Mouse (Mus musculus) kidney, adult 2 months (tissue): ENCODE data around the gene Plekha7. TPM values are rescaled to one million over a fixed set of nuclear protein-coding genes. Genes with fewer than 3 reads are reported as not detected.
A peak's percentile ranks its signal among the peaks of the same experiment; 100 is the strongest.

Experiments used
- DNase-seq: peaks from one replicate; pipeline ENCODE4 v3.0.0; 2021
- H3K27ac ChIP-seq: fragments of 200-500 bp; 2 replicates; pipeline ENCODE4 v1.5.1; 2012; ENCODE audit warnings: low read depth, low read length, control low read depth, inconsistent platforms; ENCODE audit not compliant: insufficient read depth
- H3K27me3 ChIP-seq: fragments of 200-500 bp; replicated peaks from 2 replicates; pipeline ENCODE4 v1.6.1; 2012; ENCODE audit warnings: mild to moderate bottlenecking, moderate library complexity, low read length, inconsistent platforms; ENCODE audit not compliant: control insufficient read depth, insufficient read depth
- H3K36me3 ChIP-seq: fragments of 200-500 bp; 2 replicates; pipeline ENCODE4 v1.6.1; 2012; ENCODE audit warnings: mild to moderate bottlenecking, moderate library complexity, low read length, inconsistent platforms; ENCODE audit not compliant: control insufficient read depth, insufficient read depth
- H3K4me1 ChIP-seq: fragments of 200-500 bp; 2 replicates; pipeline ENCODE4 v1.6.1; 2011; ENCODE audit warnings: low read length; ENCODE audit not compliant: control insufficient read depth, insufficient read depth
- H3K4me3 ChIP-seq: fragments of 200-500 bp; 2 replicates; pipeline ENCODE4 v1.5.1; 2011; ENCODE audit warnings: mild to moderate bottlenecking, low read depth, low read length, control low read depth; ENCODE audit not compliant: insufficient read depth
- CTCF ChIP-seq: fragments of 200-500 bp; conservative IDR thresholded peaks from 2 replicates; pipeline ENCODE4 v1.5.1; 2011; ENCODE audit warnings: low read depth, mild to moderate bottlenecking, control low read depth, low read length, moderate library complexity, mixed read lengths; ENCODE audit not compliant: insufficient read depth, insufficient read length
- POLR2A ChIP-seq: fragments of 200-500 bp; IDR thresholded peaks from one replicate; pipeline ENCODE4 v1.6.1; 2011; ENCODE audit warnings: low read depth, low read length, control low read depth
- WGBS: fragments of 180-500 bp; shearing (Covaris S2); methylation state at CpG from one replicate; pipeline ENCODE4 v1.1.7; 2018; 5-methylcytosine and 5-hydroxymethylcytosine counted together
- polyA plus RNA-seq: library from polyadenylated mRNA; depleted of rRNA; stranded (reverse); fragments of >200 nt; gene quantifications from 2 replicates; pipeline ENCODE4 v1.2.3, GENCODE M21; 2012

Gene Plekha7
- polyA plus RNA-seq, 1 experiment: 29.5 TPM

- H3K27me3 ChIP-seq: no peaks in the 10 kb centered on the region
- H3K27ac ChIP-seq: no peak overlapping the region
- no peak overlapping the region for H3K4me3 ChIP-seq
- peaks cover 18% of the 10 kb centered on the region; the same call in 1 of the 2 replicates for H3K4me1 ChIP-seq
- no peaks in the 10 kb centered on the region for H3K36me3 ChIP-seq
- no peak for DNase-seq
- 49% methylated on average over 7 of the region's 7 CpGs for WGBS
- TF ChIP-seq POLR2A: no peak
These were observed 73.8 kb downstream of the Plekha7 start for GRCm38 (mm10) chr7:116234287-116234806.

DNA sequence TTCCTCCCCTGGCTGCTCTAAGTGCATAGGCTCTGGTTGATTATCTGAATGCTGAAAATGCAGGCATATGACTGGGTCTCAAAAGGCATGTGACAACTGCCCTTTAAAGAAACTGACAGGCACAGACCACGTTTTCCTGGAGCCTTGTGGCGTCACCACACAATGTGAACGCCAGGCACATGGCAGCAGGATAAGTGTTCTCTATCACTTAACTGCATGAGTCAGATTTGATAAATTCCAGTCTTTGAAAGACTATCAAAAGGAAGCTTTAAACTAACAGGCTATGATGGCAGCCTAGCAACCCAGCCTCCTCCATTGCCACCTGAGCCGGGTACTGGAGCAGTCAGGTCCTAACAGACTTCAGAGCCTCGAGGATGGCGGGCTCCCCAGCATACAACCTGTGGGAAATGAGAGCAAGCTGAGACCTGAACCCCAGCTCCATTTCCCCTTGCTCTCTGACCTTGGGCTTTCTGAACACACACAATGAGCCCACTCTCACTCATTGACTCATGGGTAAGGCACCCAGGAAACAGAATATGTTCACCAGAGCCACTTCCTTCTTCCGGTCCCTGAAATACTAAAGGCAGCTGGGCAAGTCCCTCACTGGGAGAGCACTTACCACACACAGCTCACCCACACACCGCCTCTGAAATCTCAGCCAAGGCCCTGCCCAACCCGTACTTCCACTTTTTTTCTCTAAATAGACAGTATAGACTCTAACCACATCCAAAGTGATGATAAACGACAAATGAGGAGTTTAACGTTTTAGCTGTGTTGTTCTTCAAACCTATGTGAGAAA, 77.2 kb downstream of the Plekha7 start:
- no peak for TF ChIP-seq POLR2A
- no peak for TF ChIP-seq CTCF
- no peaks in the 10 kb centered on the region for H3K27me3 ChIP-seq
- WGBS: 63% methylated on average over 11 of the region's 11 CpGs
- DNase-seq: no peak
- no peaks in the 10 kb centered on the region for H3K36me3 ChIP-seq
- H3K4me3 ChIP-seq: no peak overlapping the region
- no peak overlapping the region; the same call in 1 of the 2 replicates for H3K27ac ChIP-seq
- H3K4me1 ChIP-seq: peaks cover 16% of the 10 kb centered on the region

- peak; percentile 59 for DNase-seq
- 35% methylated on average over 7 of the region's 7 CpGs for WGBS
- no peak for TF ChIP-seq CTCF
- TF ChIP-seq POLR2A: no peak
These were observed 81.3 kb downstream of the Plekha7 start for GRCm38 (mm10) chr7:116226877-116227282.

DNA sequence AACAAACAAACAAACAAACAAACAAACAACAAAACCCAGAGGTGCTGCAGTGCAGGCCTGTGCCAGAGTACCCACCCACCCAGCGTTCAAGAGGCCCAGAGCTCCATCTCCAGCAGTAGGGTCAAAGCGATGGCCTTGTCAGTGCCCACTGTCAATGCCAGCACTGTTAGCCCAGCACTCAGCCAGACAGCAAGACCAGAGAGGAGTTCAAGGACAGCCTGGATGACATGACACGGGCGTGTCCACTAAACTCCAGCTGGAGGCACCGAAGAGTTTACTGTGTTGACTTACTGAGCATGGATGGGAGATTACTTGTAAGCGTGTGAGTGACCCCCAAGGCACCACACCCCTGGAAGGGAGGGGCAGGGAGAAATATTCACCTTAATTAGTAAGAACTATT, 81.9 kb downstream of the Plekha7 start:
- H3K27ac ChIP-seq: no peak overlapping the region
- H3K4me1 ChIP-seq: peaks cover 25% of the 10 kb centered on the region
- H3K36me3 ChIP-seq: no peaks in the 10 kb centered on the region
- TF ChIP-seq CTCF (no peak), POLR2A (no peak)
- DNase-seq: no peak
- H3K4me3 ChIP-seq: no peak overlapping the region
- WGBS: 78% methylated on average over 6 of the region's 6 CpGs
- H3K27me3 ChIP-seq: no peaks in the 10 kb centered on the region

More at GRCm38 (mm10) chr7:116226877-116227282, 81.3 kb downstream of the Plekha7 start:
- H3K27ac ChIP-seq: no peak overlapping the region
- no peaks in the 10 kb centered on the region for H3K27me3 ChIP-seq
- H3K36me3 ChIP-seq: no peaks in the 10 kb centered on the region
- H3K4me1 ChIP-seq: peaks cover 20% of the 10 kb centered on the region
- no peak overlapping the region for H3K4me3 ChIP-seq

- Histone ChIP-seq H3K4me1 (peaks cover 27% of the 10 kb centered on the region), H3K27me3 (no peaks in the 10 kb centered on the region), H3K36me3 (no peaks in the 10 kb centered on the region), H3K4me3 (no peak overlapping the region), H3K27ac (no peak overlapping the region)
- peak; percentile 45 for DNase-seq
- TF ChIP-seq POLR2A (no peak), CTCF (no peak)
- WGBS: 47% methylated on average over 2 of the region's 2 CpGs
These were observed 83.6 kb downstream of the Plekha7 start for GRCm38 (mm10) chr7:116224543-116224942.

- WGBS: 70% methylated on average over 14 of the region's 14 CpGs
- peaks cover 32% of the 10 kb centered on the region for H3K4me1 ChIP-seq
- H3K27ac ChIP-seq: no peak overlapping the region
- H3K36me3 ChIP-seq: no peaks in the 10 kb centered on the region
- TF ChIP-seq POLR2A (no peak), CTCF (no peak)
- no peaks in the 10 kb centered on the region for H3K27me3 ChIP-seq
- no peak overlapping the region for H3K4me3 ChIP-seq
- no peak for DNase-seq
These were observed 85.0 kb downstream of the Plekha7 start for GRCm38 (mm10) chr7:116223010-116223783.
